Mouse (Mus musculus) MEL (cell line): ENCODE measurements around the gene Rspry1. TPM values are rescaled to one million over a fixed set of nuclear protein-coding genes. Genes with fewer than 3 reads are reported as not detected.
A peak's percentile ranks its signal among the peaks of the same experiment; 100 is the strongest.

ENCODE experiments used
- DNase-seq: peaks from one replicate; pipeline ENCODE4 v3.0.0; 2011; ENCODE audit warnings: low read depth, low spot score
- H3K27ac ChIP-seq: 2 replicates; pipeline ENCODE4 v1.5.1; 2012; ENCODE audit warnings: low read depth, mild to moderate bottlenecking, control low read depth, low read length, moderate library complexity; ENCODE audit not compliant: control insufficient read depth
- H3K27me3 ChIP-seq, 2 experiments: fragments of 150-350 bp in 1 of 2; sonication (generic) in 1 of 2; 2 replicates each; pipeline ENCODE4 v1.6.1; 2012; ENCODE audit warnings: low read length in 2 of 2, mild to moderate bottlenecking in 2 of 2, improper control_type of control experiment in 1 of 2, moderate library complexity in 1 of 2; ENCODE audit not compliant: insufficient read depth in 2 of 2, control insufficient read depth in 1 of 2
- H3K36me3 ChIP-seq, 2 experiments: 2 replicates each; pipeline ENCODE4 v1.6.1; 2012 to 2014; ENCODE audit warnings: low read length in 2 of 2, improper control_type of control experiment in 1 of 2, inconsistent platforms in 1 of 2, mild to moderate bottlenecking in 1 of 2; ENCODE audit not compliant: insufficient read depth in 2 of 2, control insufficient read depth in 1 of 2
- H3K4me1 ChIP-seq, 2 experiments: fragments of 150-350 bp in 1 of 2; sonication (generic) in 1 of 2; 2 replicates each; pipeline ENCODE4 v1.6.1; 2012; ENCODE audit warnings: low read length in 2 of 2, improper control_type of control experiment in 1 of 2, mild to moderate bottlenecking in 1 of 2; ENCODE audit not compliant: insufficient read depth in 2 of 2, control insufficient read depth in 1 of 2
- H3K4me3 ChIP-seq, 2 experiments: fragments of 150-350 bp in 1 of 2; sonication (generic) in 1 of 2; 2 replicates each; pipeline ENCODE4 v1.5.1; 2012; ENCODE audit warnings: low read depth in 2 of 2, low read length in 2 of 2, mild to moderate bottlenecking in 2 of 2, moderate library complexity in 2 of 2, control low read depth in 1 of 2, improper control_type of control experiment in 1 of 2; ENCODE audit not compliant: control insufficient read depth in 1 of 2, insufficient read depth in 1 of 2
- H3K79me2 ChIP-seq: 2 replicates; pipeline ENCODE4 v1.6.1; 2012; ENCODE audit warnings: mild to moderate bottlenecking, low read length, moderate library complexity; ENCODE audit not compliant: control insufficient read depth, poor library complexity, insufficient read depth
- H3K9ac ChIP-seq: 2 replicates; pipeline ENCODE4 v1.6.1; 2012; ENCODE audit warnings: low read depth, mild to moderate bottlenecking, control low read depth, low read length, moderate library complexity; ENCODE audit not compliant: control insufficient read depth, poor library complexity, severe bottlenecking
- H3K9me3 ChIP-seq: fragments of 150-350 bp; sonication (generic); replicated peaks from 2 replicates; pipeline ENCODE4 v1.6.1; 2012; ENCODE audit warnings: mild to moderate bottlenecking, low read length, improper control_type of control experiment, moderate library complexity; ENCODE audit not compliant: insufficient read depth
- CTCF ChIP-seq, 3 experiments: IDR thresholded peaks in 2 of 3; conservative IDR thresholded peaks in 1 of 3; 2 replicates each; pipeline ENCODE4 v1.5.1; 2011 to 2012; ENCODE audit warnings: low read length in 3 of 3, low read depth in 2 of 3, mild to moderate bottlenecking in 2 of 3, improper control_type of control experiment in 1 of 3, inconsistent platforms in 1 of 3, mixed read lengths in 1 of 3, moderate library complexity in 1 of 3; ENCODE audit not compliant: control insufficient read depth in 1 of 3, insufficient read depth in 1 of 3, poor library complexity in 1 of 3, severe bottlenecking in 1 of 3
- EP300 ChIP-seq, 2 experiments: IDR thresholded peaks; 2 replicates each; pipeline ENCODE4 v1.6.1; 2011; ENCODE audit warnings: improper control_type of control experiment in 2 of 2, low read length in 2 of 2, low read depth in 1 of 2, mild to moderate bottlenecking in 1 of 2
- GABPA ChIP-seq: IDR thresholded peaks from 2 replicates; pipeline ENCODE4 v1.6.1; 2012; ENCODE audit warnings: low read depth, mild to moderate bottlenecking, inconsistent platforms, low read length, improper control_type of control experiment, moderate library complexity
- HCFC1 ChIP-seq: IDR thresholded peaks from 2 replicates; pipeline ENCODE4 v1.6.1; 2012; ENCODE audit warnings: low read depth, mild to moderate bottlenecking, inconsistent platforms, low read length, improper control_type of control experiment, moderate library complexity
- KAT2A ChIP-seq: conservative IDR thresholded peaks from 2 replicates; pipeline ENCODE4 v1.6.1; 2012; ENCODE audit warnings: low read depth, low read length, improper control_type of control experiment, inconsistent platforms
- MAX ChIP-seq: IDR thresholded peaks from 2 replicates; pipeline ENCODE4 v1.6.1; 2011; ENCODE audit warnings: low read length, improper control_type of control experiment
- POLR2A ChIP-seq, 2 experiments: IDR thresholded peaks; 2 replicates each; pipeline ENCODE4 v1.6.1; 2011 to 2012; ENCODE audit warnings: low read length in 2 of 2, mild to moderate bottlenecking in 2 of 2, control low read depth in 1 of 2, improper control_type of control experiment in 1 of 2, low read depth in 1 of 2, moderate library complexity in 1 of 2; ENCODE audit not compliant: control insufficient read depth in 1 of 2, insufficient read depth in 1 of 2, poor library complexity in 1 of 2
- POLR2AphosphoS5 ChIP-seq: IDR thresholded peaks from 2 replicates; pipeline ENCODE4 v1.6.1; 2012; ENCODE audit warnings: low read depth, borderline replicate concordance, mild to moderate bottlenecking, inconsistent platforms, low read length, moderate library complexity, mixed read lengths
- RCOR1 ChIP-seq: IDR thresholded peaks from 2 replicates; pipeline ENCODE4 v1.6.1; 2012; ENCODE audit warnings: low read depth, mild to moderate bottlenecking, inconsistent platforms, low read length, improper control_type of control experiment
- USF1 ChIP-seq: IDR thresholded peaks from 2 replicates; pipeline ENCODE4 v1.6.1; 2014; ENCODE audit warnings: low read depth, mild to moderate bottlenecking, inconsistent platforms, low read length, improper control_type of control experiment, moderate library complexity
- polyA plus RNA-seq, 2 experiments: library from polyadenylated mRNA; stranded (reverse) in 1 of 2; unstranded in 1 of 2; fragments of >175 nt in 1 of 2; fragments of >200 nt in 1 of 2; gene quantifications; 2 replicates each; pipeline versions ENCODE4 v1.2.1 to v1.2.4; 2012; ENCODE audit warnings: low replicate concordance in 2 of 2, low read depth in 1 of 2; ENCODE audit not compliant: insufficient read length in 2 of 2, insufficient read depth in 1 of 2, missing spikeins in 1 of 2
- total RNA-seq: library from RNA; depleted of rRNA; stranded (reverse); fragments of 300-350 nt; gene quantifications from 2 replicates; pipeline ENCODE4 v1.2.3, GENCODE M21; 2012

Rspry1 gene
- total and polyA plus RNA-seq, 3 experiments: 24.5 to 32.2 TPM; not detected in 1

DNA sequence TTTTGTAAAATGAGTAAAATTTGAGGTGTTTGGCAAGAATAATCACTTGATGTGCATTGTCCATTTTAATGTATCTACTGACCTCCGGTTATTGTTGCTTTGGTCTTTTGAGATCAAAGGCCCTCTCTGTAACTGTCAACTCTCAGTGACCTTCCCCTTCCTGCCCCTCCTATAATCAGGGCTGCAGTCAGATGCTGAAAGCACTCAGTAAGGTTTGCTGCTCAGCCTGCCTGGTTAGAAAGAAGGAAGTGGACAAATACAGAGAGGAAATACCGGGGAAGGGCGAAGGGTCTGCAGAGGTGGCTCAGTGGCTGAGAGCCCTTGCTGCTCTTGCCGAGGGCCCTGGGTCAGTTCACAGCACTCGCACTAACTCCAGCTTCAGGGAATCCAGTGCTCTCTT lies 72.6 kb downstream of the Rspry1 start:
- H3K9ac ChIP-seq: no peak overlapping the region
- no peaks in the 10 kb centered on the region for H3K9me3 ChIP-seq
- H3K79me2 ChIP-seq: no peaks in the 10 kb centered on the region
- peaks cover 0 to 6% of the 10 kb centered on the region in 2 experiments; a peak in 2 of 4 replicates for H3K36me3 ChIP-seq
- H3K4me1 ChIP-seq: no peaks in the 10 kb centered on the region
- no peak overlapping the region for H3K4me3 ChIP-seq
- DNase-seq: no peak
- no peak overlapping the region for H3K27ac ChIP-seq
- TF ChIP-seq POLR2AphosphoS5 (no peak), HCFC1 (no peak), MAX (no peak), KAT2A (no peak)
- TF ChIP-seq, all 39 proteins: peak for 0
- no peaks in the 10 kb centered on the region for H3K27me3 ChIP-seq

DNA sequence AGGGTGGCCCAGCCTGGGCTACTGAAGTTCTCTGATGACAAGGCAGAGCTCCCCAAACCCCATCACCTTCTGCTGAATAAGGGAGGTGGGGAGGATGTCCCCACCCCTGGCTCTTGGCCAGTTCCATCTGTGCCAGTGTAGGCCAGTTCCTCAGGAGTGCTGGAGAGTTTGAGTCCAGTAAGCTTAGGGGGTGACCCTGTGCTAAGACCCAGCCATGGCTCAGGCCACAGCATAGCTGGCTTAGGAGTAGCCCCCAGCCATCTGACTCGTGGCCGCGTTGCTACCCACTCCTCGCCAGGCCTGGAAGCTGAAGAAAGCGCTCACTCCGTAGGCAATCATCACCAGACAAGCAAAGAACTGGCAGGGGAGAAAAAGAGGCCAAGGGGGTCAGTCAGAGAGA lies 74.2 kb downstream of the Rspry1 start:
- H3K9ac ChIP-seq: no peak overlapping the region
- H3K4me3 ChIP-seq: no peak overlapping the region
- DNase-seq: no peak
- H3K4me1 ChIP-seq: no peaks in the 10 kb centered on the region
- no peak overlapping the region for H3K27ac ChIP-seq
- no peaks in the 10 kb centered on the region for H3K79me2 ChIP-seq
- H3K27me3 ChIP-seq: no peaks in the 10 kb centered on the region
- H3K36me3 ChIP-seq: peaks cover 0 to 4% of the 10 kb centered on the region in 2 experiments; a peak in 2 of 4 replicates
- peak in 1 of 2 experiments; percentile 31; a peak in 1 of 4 replicates for TF ChIP-seq POLR2A (IDR thresholded peaks at IDR 0.05; ENCODE audit: control insufficient read depth in 1 of 2, insufficient read depth in 1 of 2, low read depth in 1 of 2, low read length in 2 of 2, poor library complexity in 1 of 2)
- no peak for TF ChIP-seq EP300 (IDR thresholded peaks at IDR 0.05; ENCODE audit: low read depth in 1 of 2, low read length in 2 of 2)
- no peak for TF ChIP-seq MAX
- H3K9me3 ChIP-seq: no peaks in the 10 kb centered on the region

DNA sequence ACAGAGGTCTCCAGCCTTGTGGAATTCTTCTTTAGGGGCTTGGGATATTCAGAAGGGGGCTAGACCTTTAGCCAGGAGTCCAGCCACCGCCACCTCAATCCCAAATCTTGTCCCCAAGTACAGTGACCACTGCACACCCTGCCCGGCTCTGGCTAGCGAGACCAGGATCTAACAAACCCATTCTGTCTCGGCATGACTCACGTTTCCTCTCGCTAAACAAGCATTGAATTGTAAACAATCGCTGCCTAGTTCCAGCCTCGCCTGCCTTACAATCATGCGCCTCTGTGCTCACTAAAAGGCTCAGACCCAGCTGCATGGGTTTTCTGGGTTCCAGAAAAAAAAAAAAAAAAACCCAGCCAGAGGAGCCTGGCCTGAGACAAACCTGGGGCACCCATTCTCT lies 76.8 kb downstream of the Rspry1 start:
- 0 out of 4 replicates have a peak, but pooled peaks cover 0 to 3% of the 10 kb centered on the region in 2 experiments for H3K4me1 ChIP-seq
- H3K9me3 ChIP-seq: no peaks in the 10 kb centered on the region
- H3K9ac ChIP-seq: no peak overlapping the region
- DNase-seq: no peak
- H3K36me3 ChIP-seq: no peaks in the 10 kb centered on the region; a peak in 1 of 4 replicates
- no peak overlapping the region for H3K4me3 ChIP-seq
- H3K79me2 ChIP-seq: no peaks in the 10 kb centered on the region
- no peaks in the 10 kb centered on the region for H3K27me3 ChIP-seq
- H3K27ac ChIP-seq: no peak overlapping the region
- TF ChIP-seq GABPA (no peak), RCOR1 (no peak), USF1 (no peak), CTCF (IDR thresholded peaks at IDR 0.05 in 2 of 3, conservative IDR thresholded peaks at IDR 0.05 in 1 of 3; ENCODE audit: control insufficient read depth in 1 of 3, insufficient read depth in 1 of 3, low read depth in 2 of 3, low read length in 3 of 3, poor library complexity in 1 of 3, severe bottlenecking in 1 of 3) (no peak)
